Mouse (Mus musculus) forebrain, postnatal 0 days (tissue): ENCODE data around the gene Olfr619. TPM values are rescaled to one million over a fixed set of nuclear protein-coding genes. Genes with fewer than 3 reads are reported as not detected.

ENCODE experiments used
- ATAC-seq: fragments of 200-750 bp; cut with Nextera tagmentation; 2 replicates; pipeline ENCODE4 v1.8.0; 2017; ENCODE audit warnings: mild to moderate bottlenecking, moderate library complexity
- DNase-seq: peaks from one replicate; pipeline ENCODE4 v3.0.0-alpha.2; 2015
- H3K27ac ChIP-seq: fragments of 300-500 bp; sonication (generic); 2 replicates; pipeline ENCODE4 v1.5.1; 2014; ENCODE audit warnings: low read depth, mild to moderate bottlenecking, antibody characterized with exemption, low read length, moderate library complexity, mixed read lengths
- H3K27me3 ChIP-seq: fragments of 300-500 bp; sonication (generic); 2 replicates; pipeline ENCODE4 v1.6.1; 2014; ENCODE audit warnings: mild to moderate bottlenecking, low read length, mixed read lengths; ENCODE audit not compliant: insufficient read depth
- H3K36me3 ChIP-seq: fragments of 300-500 bp; sonication (generic); 2 replicates; pipeline ENCODE4 v1.6.1; 2014; ENCODE audit warnings: mild to moderate bottlenecking, moderate library complexity; ENCODE audit not compliant: insufficient read depth
- H3K4me1 ChIP-seq: fragments of 300-500 bp; sonication (generic); 2 replicates; pipeline ENCODE4 v1.6.1; 2014; ENCODE audit warnings: antibody characterized with exemption; ENCODE audit not compliant: insufficient read depth
- H3K4me2 ChIP-seq: fragments of 300-500 bp; sonication (generic); 2 replicates; pipeline ENCODE4 v1.6.1; 2014; ENCODE audit warnings: low read depth, mild to moderate bottlenecking, moderate library complexity
- H3K4me3 ChIP-seq: fragments of 300-500 bp; sonication (generic); 2 replicates; pipeline ENCODE4 v1.5.1; 2014; ENCODE audit warnings: low read depth, low read length, mixed read lengths
- H3K9ac ChIP-seq: fragments of 300-500 bp; sonication (generic); 2 replicates; pipeline ENCODE4 v1.6.1; 2014; ENCODE audit warnings: mild to moderate bottlenecking
- H3K9me3 ChIP-seq: fragments of 300-500 bp; sonication (generic); 2 replicates; pipeline ENCODE4 v1.6.1; 2016; ENCODE audit warnings: low read length
- CTCF ChIP-seq: sonication (generic); IDR thresholded peaks from 2 replicates; pipeline ENCODE4 v1.5.1; 2016; ENCODE audit warnings: antibody characterized with exemption, control low read depth, low read depth
- WGBS: fragments of 180-500 bp; shearing (Covaris S2); extraction: QIAGEN DNeasy Blood & Tissue Kit; methylation state at CpG from one replicate; pipeline ENCODE4 v1.1.7; 2014; 5-methylcytosine and 5-hydroxymethylcytosine counted together
- microRNA-seq, 2 experiments: library from miRNA; unstranded; fragments of <30 nt; microRNA quantifications; one replicate each; pipeline ENCODE4; 2016
- polyA plus RNA-seq: library from polyadenylated mRNA; unstranded; fragments of >200 nt; fragmentation: Nextera tagmentation; extraction: Ambion mirVana; gene quantifications from 2 replicates; pipeline ENCODE4 v1.2.1, GENCODE M21; 2015
- total RNA-seq: library from RNA; depleted of rRNA; stranded (reverse); fragments of >200 nt; gene quantifications from 2 replicates; pipeline ENCODE4 v1.2.3, GENCODE M21; 2014; rRNA removed

The Olfr619 gene
- total and polyA plus RNA-seq, 2 experiments from 2014 or later: not detected

DNA sequence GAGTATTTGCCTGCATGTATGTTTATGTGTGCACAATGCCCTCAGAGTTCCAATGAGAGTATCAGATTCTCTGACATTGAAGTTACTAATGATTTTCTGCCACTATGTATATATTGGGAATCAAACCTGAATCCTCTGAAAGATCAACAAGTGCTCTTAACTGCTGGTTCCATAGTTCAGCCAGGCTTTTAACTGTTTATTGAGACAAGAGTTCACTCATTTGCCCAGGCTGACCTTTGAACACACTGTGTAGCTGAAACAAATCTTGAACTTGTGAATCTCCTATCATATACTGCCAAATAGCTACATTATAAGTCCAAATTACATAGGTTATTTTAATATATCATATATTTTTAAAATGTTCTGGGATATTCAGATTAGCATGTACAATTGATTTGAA lies 36.4 kb downstream of the Olfr619 start:
- Histone ChIP-seq H3K4me1 (no peaks in the 10 kb centered on the region), H3K27ac (no peak overlapping the region), H3K9me3 (no peaks in the 10 kb centered on the region), H3K4me3 (no peak overlapping the region), H3K9ac (no peak overlapping the region), H3K4me2 (no peak overlapping the region), H3K36me3 (no peaks in the 10 kb centered on the region), H3K27me3 (no peaks in the 10 kb centered on the region)
- TF ChIP-seq CTCF: no peak
- ATAC-seq: no peak
- DNase-seq: no peak

GRCm38 (mm10) chr7:103642602-103643001 lies 42.2 kb downstream of the Olfr619 start, which contains the start of gene Olfr622:
Gene Olfr622 (minus strand): TSS chr7:103642702.
- Histone ChIP-seq H3K27me3 (no peaks in the 10 kb centered on the region), H3K27ac (no peak within 1 kb of the TSS), H3K9ac (no peak within 1 kb of the TSS), H3K9me3 (no peaks in the 10 kb centered on the region), H3K4me3 (no peak within 1 kb of the TSS), H3K36me3 (no peaks in the 10 kb centered on the region), H3K4me1 (no peaks in the 10 kb centered on the region), H3K4me2 (no peak within 1 kb of the TSS)
- 77% methylated on average over 1 of the region's 1 CpGs for WGBS
- no peak for TF ChIP-seq CTCF
- ATAC-seq: no peak
- no peak for DNase-seq

DNA sequence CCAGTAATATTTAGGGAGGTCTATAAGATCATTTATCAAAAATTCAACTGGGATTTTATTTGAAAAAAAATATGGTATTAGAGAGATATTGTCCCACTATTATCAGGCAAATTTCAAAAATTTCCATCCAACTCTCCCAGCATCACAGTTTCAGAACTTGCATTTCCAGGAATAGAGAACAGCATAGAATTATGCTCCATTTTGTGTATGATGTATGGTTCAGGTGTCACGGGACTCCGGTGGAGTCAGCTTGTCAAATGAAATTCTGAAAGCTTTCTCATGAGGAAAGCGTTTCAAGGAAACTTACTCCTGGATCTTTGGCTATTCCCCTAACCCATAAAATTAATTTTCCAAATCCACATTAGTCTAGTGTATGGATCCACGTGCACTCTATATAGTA lies 43.7 kb downstream of the Olfr619 start:
- no peak overlapping the region for H3K27ac ChIP-seq
- no peak overlapping the region for H3K4me3 ChIP-seq
- 87% methylated on average over 4 of the region's 4 CpGs for WGBS
- no peaks in the 10 kb centered on the region for H3K9me3 ChIP-seq
- TF ChIP-seq CTCF: no peak
- no peaks in the 10 kb centered on the region for H3K36me3 ChIP-seq
- no peak overlapping the region for H3K4me2 ChIP-seq
- H3K4me1 ChIP-seq: no peaks in the 10 kb centered on the region
- DNase-seq (no peak), ATAC-seq (no peak)
- no peaks in the 10 kb centered on the region for H3K27me3 ChIP-seq
- no peak overlapping the region for H3K9ac ChIP-seq

Small RNA genes lying within 50 kb of the gene (microRNA-seq; reads per million reads assigned to microRNA genes)
- 0 reads per million in 2 experiments for gene Gm26506

Other genes starting within 250 kb of the Olfr619 start
Only the 30 nearest of the 32 such genes appear.
- not detected in 2 replicates for gene Olfr601, start 237.9 kb upstream of the Olfr619 start, total RNA-seq
- gene Olfr601, start 237.9 kb upstream of the Olfr619 start, polyA plus RNA-seq: not detected in 2 replicates
- not detected in 2 replicates for gene Olfr603, start 214.4 kb upstream of the Olfr619 start, total RNA-seq
- gene Olfr603, start 214.4 kb upstream of the Olfr619 start, polyA plus RNA-seq: not detected in 2 replicates
- gene Usp17lc, start 185.5 kb upstream of the Olfr619 start, total RNA-seq: not detected in 2 replicates
- gene Usp17lc, start 185.5 kb upstream of the Olfr619 start, polyA plus RNA-seq: not detected in 2 replicates
- not detected in 2 replicates for gene Olfr605, start 155.1 kb upstream of the Olfr619 start, total RNA-seq
- gene Olfr605, start 155.1 kb upstream of the Olfr619 start, polyA plus RNA-seq: not detected in 2 replicates
- gene Olfr606, start 151.5 kb upstream of the Olfr619 start, total RNA-seq: not detected in 2 replicates
- gene Olfr606, start 151.5 kb upstream of the Olfr619 start, polyA plus RNA-seq: not detected in 2 replicates
- gene Olfr607, start 136.4 kb upstream of the Olfr619 start, total RNA-seq: not detected in 2 replicates
- not detected in 2 replicates for gene Olfr607, start 136.4 kb upstream of the Olfr619 start, polyA plus RNA-seq
- not detected in 2 replicates for gene Olfr608, start 130.7 kb upstream of the Olfr619 start, total RNA-seq
- gene Olfr608, start 130.7 kb upstream of the Olfr619 start, polyA plus RNA-seq: not detected in 2 replicates
- gene Olfr609, start 102.5 kb upstream of the Olfr619 start, total RNA-seq: not detected in 2 replicates
- gene Olfr609, start 102.5 kb upstream of the Olfr619 start, polyA plus RNA-seq: not detected in 2 replicates
- not detected in 2 replicates for gene Olfr610, start 88.5 kb upstream of the Olfr619 start, total RNA-seq
- not detected in 2 replicates for gene Olfr610, start 88.5 kb upstream of the Olfr619 start, polyA plus RNA-seq
- not detected in 2 replicates for gene Olfr611, start 79.7 kb upstream of the Olfr619 start, total RNA-seq
- not detected in 2 replicates for gene Olfr611, start 79.7 kb upstream of the Olfr619 start, polyA plus RNA-seq
- gene Olfr612, start 57.9 kb upstream of the Olfr619 start, total RNA-seq: not detected in 2 replicates
- gene Olfr612, start 57.9 kb upstream of the Olfr619 start, polyA plus RNA-seq: not detected in 2 replicates
- gene Olfr613, start 52.5 kb upstream of the Olfr619 start, total RNA-seq: not detected in 2 replicates
- not detected in 2 replicates for gene Olfr613, start 52.5 kb upstream of the Olfr619 start, polyA plus RNA-seq
- gene Olfr615, start 44.5 kb upstream of the Olfr619 start, total RNA-seq: not detected in 2 replicates
- gene Olfr615, start 44.5 kb upstream of the Olfr619 start, polyA plus RNA-seq: not detected in 2 replicates
- gene Olfr616, start 31.4 kb upstream of the Olfr619 start, total RNA-seq: not detected in 2 replicates
- gene Olfr616, start 31.4 kb upstream of the Olfr619 start, polyA plus RNA-seq: not detected in 2 replicates
- gene Olfr617, start 27.5 kb upstream of the Olfr619 start, total RNA-seq: not detected in 2 replicates
- gene Olfr617, start 27.5 kb upstream of the Olfr619 start, polyA plus RNA-seq: not detected in 2 replicates
- not detected in 2 replicates for gene Olfr618, start 10.5 kb upstream of the Olfr619 start, total RNA-seq
- not detected in 2 replicates for gene Olfr618, start 10.5 kb upstream of the Olfr619 start, polyA plus RNA-seq
- gene Olfr620, start 12.0 kb downstream of the Olfr619 start, total RNA-seq: not detected in 2 replicates
- gene Olfr620, start 12.0 kb downstream of the Olfr619 start, polyA plus RNA-seq: not detected in 2 replicates
- not detected in 2 replicates for gene Olfr622, start 42.1 kb downstream of the Olfr619 start, total RNA-seq
- gene Olfr622, start 42.1 kb downstream of the Olfr619 start, polyA plus RNA-seq: not detected in 2 replicates
- not detected in 2 replicates for gene Olfr623, start 63.1 kb downstream of the Olfr619 start, total RNA-seq
- not detected in 2 replicates for gene Olfr623, start 63.1 kb downstream of the Olfr619 start, polyA plus RNA-seq
- gene Olfr624, start 70.6 kb downstream of the Olfr619 start, total RNA-seq: not detected in 2 replicates
- not detected in 2 replicates for gene Olfr624, start 70.6 kb downstream of the Olfr619 start, polyA plus RNA-seq
- not detected in 2 replicates for gene Olfr625-ps1, start 82.1 kb downstream of the Olfr619 start, total RNA-seq
- gene Olfr625-ps1, start 82.1 kb downstream of the Olfr619 start, polyA plus RNA-seq: not detected in 2 replicates
- gene Olfr243, start 114.1 kb downstream of the Olfr619 start, total RNA-seq: not detected in 2 replicates
- not detected in 2 replicates for gene Olfr243, start 114.1 kb downstream of the Olfr619 start, polyA plus RNA-seq
- not detected in 2 replicates for gene Olfr628, start 129.8 kb downstream of the Olfr619 start, total RNA-seq
- gene Olfr628, start 129.8 kb downstream of the Olfr619 start, polyA plus RNA-seq: not detected in 2 replicates
- not detected in 2 replicates for gene Olfr629, start 144.4 kb downstream of the Olfr619 start, total RNA-seq
- not detected in 2 replicates for gene Olfr629, start 144.4 kb downstream of the Olfr619 start, polyA plus RNA-seq
- gene Olfr630, start 156.8 kb downstream of the Olfr619 start, total RNA-seq: not detected in 2 replicates
- not detected in 2 replicates for gene Olfr630, start 156.8 kb downstream of the Olfr619 start, polyA plus RNA-seq
- gene Olfr69, start 171.0 kb downstream of the Olfr619 start, total RNA-seq: not detected in 2 replicates
- gene Olfr69, start 171.0 kb downstream of the Olfr619 start, polyA plus RNA-seq: not detected in 2 replicates
- gene Olfr68, start 179.1 kb downstream of the Olfr619 start, total RNA-seq: not detected in 2 replicates
- not detected in 2 replicates for gene Olfr68, start 179.1 kb downstream of the Olfr619 start, polyA plus RNA-seq
- gene Olfr67, start 191.2 kb downstream of the Olfr619 start, total RNA-seq: not detected in 2 replicates
- gene Olfr67, start 191.2 kb downstream of the Olfr619 start, polyA plus RNA-seq: not detected in 2 replicates
- gene Hbb-bt, start 213.4 kb downstream of the Olfr619 start, total RNA-seq: 105 and 224 TPM in 2 replicates
- gene Hbb-bt, start 213.4 kb downstream of the Olfr619 start, polyA plus RNA-seq: 190 and 259 TPM in 2 replicates
- gene Hbb-bs, start 227.5 kb downstream of the Olfr619 start, total RNA-seq: 815 and 1,167 TPM in 2 replicates
- 757 and 1,200 TPM in 2 replicates for gene Hbb-bs, start 227.5 kb downstream of the Olfr619 start, polyA plus RNA-seq